Mouse (Mus musculus): Measurements from ENCODE around the gene Src.
A peak's percentile ranks its signal among the peaks of the same experiment; 100 is the strongest.

The Src gene

GRCm38 (mm10) chr2:157436496-157436895 is 18.3 kb downstream of the Src start:
- no peak for DNase-seq (ENCODE audit: low spot score)

DNA sequence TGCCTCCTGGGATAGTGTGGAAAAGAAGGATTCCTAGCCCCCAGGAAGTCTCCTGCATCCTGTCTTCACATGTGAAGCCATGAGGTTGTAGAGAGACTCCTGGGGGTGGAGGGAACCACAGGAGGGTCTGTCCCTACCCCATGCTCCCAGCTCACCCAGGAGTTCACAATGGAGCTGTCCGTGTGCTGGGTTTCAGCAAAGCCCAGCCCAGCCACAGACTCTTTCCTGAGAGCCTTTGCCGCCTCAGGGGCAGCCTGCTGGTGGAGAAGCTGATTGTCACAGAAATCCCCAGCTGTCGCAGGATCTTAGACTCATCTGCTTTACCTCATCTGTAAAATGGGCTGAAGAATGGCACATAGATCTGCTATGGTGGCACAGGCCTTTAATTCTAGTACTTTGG is 18.9 kb downstream of the Src start:
- DNase-seq (ENCODE audit: low spot score), result no peak

DNA sequence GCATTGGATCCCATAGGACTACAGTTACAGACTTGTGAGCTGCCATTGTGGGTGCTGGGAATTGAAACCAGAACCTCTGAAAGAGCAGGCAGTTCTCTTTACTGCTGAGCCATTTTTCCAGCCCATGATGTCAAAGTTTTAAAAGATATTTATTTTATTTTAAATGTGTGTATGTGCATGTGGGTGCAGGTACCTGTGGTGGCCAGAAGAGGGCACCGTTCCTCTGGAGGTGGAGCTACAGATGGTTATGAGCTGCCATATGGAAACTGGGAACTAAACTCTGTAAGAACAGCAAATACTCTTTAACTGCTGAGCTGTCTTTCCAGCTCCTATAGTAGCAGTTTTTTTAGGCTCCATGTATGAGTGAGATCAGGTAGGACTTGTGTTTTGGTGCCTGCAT is 23.1 kb downstream of the Src start:
- DNase-seq (ENCODE audit: low spot score), result no peak

DNA sequence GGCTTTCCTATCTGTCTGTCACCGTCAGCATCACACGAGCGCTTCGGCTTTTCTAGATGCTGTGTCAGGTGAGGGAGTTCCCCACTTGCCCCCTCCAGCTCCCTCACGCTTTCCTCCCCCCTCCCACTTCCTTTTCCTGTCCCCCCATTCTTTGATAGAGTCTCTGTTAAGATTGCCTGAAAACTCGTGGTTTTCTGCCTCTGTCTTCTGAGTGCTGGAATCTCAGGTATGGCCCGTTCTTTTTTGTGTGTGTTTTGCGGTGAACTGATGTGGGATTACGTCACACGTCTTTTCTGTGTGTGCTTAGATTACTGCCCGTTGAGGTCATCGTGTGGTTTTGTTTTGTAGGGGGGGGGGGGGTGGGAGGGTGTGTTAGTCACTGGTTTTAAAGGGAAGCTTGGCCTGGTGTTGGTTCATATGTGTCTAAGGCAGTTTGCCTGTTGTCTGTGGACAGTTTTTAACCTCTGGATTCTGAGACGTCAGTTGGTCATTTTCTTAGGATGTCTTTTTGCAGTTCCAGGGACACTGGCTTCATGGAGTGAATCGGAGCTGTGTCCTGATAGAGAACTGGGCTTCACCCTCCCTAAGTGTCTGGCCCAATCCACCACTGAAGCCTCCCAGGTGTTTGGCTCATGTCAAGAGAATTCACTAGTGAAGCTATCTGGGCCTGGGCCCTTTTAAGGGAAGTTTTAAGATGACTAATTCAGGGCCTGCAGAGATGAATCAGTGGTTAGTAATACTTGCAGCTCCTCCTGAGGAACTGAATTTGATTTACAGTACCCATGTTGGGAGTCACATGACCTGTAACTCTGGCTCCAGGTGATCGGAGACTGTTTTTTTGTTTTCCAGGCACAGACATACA is 29.3 kb downstream of the Src start:
- DNase-seq (ENCODE audit: low spot score), result no peak

DNA sequence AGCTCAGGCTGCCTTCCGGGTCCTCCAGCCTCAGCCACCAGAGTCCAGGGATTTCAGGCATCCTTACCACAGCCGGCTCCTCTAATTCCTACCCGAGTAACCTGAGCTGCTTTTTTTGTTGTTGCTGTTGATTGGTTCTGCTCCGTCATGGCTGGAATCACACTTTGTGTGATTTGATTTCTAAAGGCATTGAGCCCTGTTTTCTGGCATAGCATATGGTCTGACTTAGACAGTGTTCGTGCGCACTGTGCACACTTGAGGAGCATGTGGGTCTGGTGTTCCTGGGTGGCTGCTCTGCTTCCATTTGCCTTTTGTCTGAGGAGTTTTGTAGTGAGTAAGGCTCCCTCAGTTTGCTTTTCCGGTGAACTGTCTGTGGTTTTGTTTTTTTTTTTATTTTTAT is 30.1 kb downstream of the Src start:
- DNase-seq (ENCODE audit: low spot score), result no peak

DNA sequence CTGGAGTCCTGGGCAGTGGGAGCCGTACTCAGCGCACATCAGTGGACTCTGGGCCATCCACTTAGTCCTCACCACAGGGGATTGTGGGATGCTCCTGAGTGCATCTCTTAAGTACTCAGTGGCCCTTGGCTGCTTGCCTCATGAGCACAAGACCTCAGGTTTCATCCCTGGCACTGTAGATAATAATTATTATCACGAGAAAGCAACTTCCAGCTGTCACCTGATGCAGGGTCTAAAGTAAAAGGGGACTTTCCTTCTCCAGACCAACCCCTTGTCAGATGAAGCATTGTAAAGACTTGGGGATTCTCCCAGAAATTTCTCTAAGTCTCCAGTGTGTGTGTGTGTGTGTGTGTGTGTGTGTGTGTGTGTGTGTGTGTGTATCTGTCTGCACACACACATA is 32.7 kb downstream of the Src start:
- DNase-seq (ENCODE audit: low spot score), result no peak

DNA sequence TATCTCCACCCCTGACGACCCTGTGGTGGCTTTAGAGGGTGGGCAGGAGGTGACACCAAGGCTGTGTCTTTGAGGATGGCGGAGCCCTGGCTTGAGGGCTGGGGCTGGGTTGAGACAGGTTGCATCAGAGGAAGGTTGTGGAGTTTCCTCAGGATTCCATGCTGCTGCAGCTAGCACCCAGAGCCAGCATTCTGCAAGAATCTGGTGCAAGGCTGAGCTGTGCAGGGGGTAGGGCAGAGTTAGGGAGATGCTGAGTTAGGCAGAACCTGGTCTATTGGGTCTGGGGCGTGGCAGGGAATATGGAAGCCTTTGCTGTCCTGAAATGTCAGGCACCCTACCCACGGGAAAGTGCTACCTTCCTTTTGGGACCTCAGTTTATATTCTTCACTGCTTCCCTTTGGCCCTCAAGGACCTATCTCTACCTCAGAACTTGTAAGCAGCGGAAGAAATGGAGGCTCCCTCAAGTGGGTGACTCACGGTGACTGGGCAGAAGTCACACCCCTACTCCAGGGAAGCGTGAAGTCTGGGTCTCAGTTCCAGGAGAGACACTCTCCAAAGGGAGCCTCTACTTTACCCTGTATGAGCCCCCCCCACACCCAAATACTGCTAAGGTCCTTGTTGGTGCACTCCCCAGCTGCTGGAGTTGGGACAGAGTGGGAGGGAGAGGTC is 33.3 kb downstream of the Src start:
- no peak for DNase-seq (ENCODE audit: low spot score)

DNA sequence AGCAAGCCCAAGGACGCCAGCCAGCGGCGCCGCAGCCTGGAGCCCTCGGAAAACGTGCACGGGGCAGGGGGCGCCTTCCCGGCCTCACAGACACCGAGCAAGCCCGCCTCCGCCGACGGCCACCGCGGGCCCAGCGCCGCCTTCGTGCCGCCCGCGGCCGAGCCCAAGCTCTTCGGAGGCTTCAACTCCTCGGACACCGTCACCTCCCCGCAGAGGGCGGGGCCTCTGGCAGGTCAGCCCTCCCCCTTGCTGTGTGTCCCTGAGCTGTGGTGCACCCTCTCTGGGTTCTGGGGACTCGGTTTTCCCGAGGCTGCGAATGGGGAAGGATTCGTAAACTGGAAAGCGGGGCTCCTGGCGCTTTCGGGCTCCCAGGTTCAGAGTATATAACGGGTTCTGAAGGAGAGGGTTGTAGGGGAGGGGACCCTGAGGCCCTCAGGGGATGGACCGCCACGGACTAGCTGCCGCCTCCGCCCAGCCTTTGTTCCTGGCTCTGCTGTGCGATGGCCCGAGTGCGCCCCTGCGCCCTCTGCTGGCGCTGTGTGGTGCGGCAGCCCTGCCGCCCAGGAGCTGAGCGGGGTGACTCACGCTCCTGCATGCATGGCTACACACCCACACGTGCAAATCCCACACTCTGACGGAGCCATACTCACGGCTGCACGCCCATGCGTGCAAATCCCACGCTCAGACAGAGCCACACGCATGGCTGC is 39.0 kb downstream of the Src start:
- peak; percentile 90 for DNase-seq (ENCODE audit: low spot score)

GRCm38 (mm10) chr2:157458472-157458871 is 40.2 kb downstream of the Src start:
- DNase-seq (ENCODE audit: low spot score), result peak; percentile 72

DNA sequence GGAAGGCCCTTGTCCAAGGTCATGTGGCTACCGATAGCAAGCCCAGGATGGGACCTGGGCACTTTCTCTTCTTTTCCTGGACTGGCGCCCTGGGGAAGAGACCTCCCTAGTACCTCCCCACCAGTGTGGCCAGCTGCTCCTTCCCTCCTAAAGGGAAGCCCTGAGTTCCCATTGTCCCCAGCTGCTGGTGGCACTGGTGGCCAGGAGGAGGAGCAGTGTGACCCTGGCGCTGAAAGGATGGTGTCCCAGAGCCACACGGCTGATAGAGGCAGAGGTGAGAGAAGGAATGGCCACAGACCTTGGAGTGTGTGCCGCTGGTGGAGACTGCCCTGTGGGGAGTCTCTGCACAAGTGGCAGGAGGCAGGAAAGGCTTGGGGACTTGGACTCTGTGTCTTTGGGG is 41.5 kb downstream of the Src start:
- DNase-seq (ENCODE audit: low spot score), result no peak

- DNase-seq (ENCODE audit: low spot score), result peak; percentile 78
Observed at GRCm38 (mm10) chr2:157462776-157463710, 44.8 kb downstream of the Src start.

DNA sequence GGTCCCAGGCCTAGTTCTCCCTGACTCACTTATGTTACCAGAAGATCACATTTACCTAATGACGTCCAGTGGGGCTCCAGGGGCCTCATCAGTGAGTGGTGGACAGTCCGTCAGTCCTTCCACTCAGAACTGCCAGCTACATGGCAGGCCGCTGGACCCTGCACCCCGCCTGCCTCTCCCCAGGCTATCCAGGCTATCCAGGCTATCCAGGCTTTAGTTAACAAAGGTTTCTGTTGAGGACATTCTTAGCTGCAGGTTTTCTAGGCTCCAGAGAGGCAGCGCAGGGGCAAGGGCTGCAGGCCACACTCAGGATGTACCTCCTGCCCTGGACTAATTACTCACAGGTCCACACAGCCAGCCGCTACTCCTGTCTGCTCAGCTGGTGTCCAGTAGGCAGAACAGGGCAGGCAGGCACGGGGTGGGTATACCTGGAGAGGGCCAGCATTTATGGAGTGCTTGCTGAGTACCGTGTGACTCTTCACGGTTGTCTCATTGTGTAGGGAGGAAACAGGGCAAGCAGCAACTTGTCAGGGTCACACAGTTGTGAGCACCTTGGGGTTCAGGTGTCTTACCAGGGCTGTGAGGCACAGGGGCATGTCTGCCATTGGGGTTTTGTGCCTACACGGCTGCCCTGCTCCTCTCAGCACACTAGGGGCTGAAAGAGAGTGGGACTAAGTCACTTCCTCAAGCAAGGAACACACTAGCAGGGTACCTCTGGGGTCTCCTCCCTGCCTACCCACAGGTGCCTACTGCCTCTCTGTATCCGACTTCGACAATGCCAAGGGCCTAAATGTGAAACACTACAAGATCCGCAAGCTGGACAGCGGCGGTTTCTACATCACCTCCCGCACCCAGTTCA is 45.9 kb downstream of the Src start:
- no peak for DNase-seq (ENCODE audit: low spot score)

DNA sequence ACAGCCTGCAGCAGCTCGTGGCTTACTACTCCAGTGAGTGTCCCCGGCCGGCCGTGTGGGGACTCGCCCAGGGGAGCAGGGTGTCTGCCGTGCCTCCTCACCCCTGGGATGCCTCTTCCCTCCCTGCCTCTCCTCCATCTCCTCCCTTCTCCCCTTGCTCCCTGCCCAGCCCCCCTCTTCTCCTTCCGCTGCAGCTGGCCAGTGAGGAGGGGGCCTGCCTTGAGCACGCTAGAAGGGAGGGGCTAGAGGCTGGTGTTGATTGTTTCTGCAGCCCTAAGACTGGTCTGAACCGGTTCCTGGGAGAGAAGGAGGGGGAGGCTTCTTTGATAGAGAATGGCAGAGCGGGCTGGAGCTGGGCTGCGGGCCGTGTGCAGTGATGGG is 46.5 kb downstream of the Src start:
- DNase-seq (ENCODE audit: low spot score), result peak; percentile 87

GRCm38 (mm10) chr2:157466836-157467235 is 48.6 kb downstream of the Src start:
- DNase-seq (ENCODE audit: low spot score), result no peak

DNA sequence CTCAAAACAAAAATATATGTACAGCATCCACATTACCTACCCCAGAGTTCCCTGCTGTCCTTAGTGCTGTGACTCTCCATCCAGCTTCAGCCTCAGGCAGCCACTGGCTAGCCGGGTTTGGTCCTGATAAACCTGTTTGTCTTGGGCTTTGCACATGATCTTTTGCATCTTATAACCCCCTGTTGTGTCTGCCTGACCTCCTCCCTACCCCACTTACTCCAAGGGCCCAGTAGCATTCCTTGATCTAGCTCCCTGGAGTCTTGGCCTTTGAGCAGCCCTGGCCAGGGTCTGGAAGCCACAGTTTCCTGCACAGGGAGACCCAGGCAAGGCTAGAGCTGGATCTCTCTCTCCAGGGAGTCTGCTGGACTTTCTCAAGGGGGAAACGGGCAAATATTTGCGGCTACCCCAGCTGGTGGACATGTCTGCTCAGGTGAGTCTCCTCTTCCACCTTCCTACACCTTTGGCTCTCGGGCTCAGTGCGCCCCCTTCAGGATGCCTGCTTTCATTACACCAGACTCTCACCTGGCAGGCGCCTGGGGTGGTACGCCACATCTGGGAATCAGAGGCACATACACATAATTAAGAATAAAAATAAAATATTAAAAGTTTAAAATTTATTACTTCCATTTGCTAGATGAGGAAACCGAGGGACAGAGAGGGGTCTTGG is 50.0 kb downstream of the Src start:
- no peak for DNase-seq (ENCODE audit: low spot score)

DNA sequence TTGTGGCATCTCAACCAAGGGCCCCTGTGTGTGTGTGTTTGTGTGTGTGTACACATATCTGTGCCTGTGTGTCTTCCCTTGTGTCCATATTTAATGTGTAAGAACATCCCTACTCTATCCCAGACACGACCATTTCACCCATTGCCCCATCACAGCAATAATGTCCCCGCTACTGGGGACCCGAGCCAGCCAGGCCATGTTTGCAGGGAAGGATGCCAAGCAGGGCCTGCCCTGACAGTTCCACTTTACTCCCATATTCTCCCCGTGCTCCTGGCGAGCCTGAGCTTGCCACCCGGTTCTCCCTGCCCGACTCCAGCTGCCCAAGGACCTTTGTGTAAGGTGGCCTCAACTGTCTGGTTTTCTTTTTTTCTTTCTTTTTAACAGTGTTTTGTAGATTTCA is 53.0 kb downstream of the Src start:
- DNase-seq (ENCODE audit: low spot score), result no peak

DNA sequence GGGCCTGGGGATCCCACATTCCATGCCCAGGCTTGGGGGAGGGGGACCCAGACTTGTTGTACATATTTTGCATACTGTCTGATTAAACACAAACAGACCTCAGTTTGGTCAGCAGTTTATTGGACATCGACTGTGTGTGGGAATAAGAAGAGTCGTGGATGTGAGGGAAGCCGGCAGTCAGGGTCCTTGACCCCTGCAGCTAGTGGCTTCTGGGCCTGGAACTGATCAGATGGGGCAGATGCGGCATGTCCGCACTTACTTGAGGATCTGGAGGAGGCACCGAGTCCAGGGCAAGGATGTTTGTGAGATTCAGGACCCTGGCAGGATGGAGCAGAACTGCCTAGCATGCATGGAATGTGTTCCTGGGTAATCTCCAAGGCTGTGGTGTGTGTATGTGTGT is 53.5 kb downstream of the Src start:
- peak; percentile 75 for DNase-seq (ENCODE audit: low spot score)

- no peak for DNase-seq (ENCODE audit: low spot score)
Observed at GRCm38 (mm10) chr2:157472469-157472868, 54.2 kb downstream of the Src start.

GRCm38 (mm10) chr2:157474269-157474729 is 56.1 kb downstream of the Src start:
- no peak for DNase-seq (ENCODE audit: low spot score)

Data from yolk sac, embryonic 10.5 days (tissue).